Mouse (Mus musculus) T-helper 1 cell (primary cell): Measurements from ENCODE around the gene Arhgef16.

Experiments
- in situ Hi-C: fragments of 300-600 bp; cut with MboI, MseI; formaldehyde crosslinking; loops from one replicate; pipeline ENCODE4 v1.15.1; 2025; ENCODE audit warnings: high pct_unique_total_duplicates

Gene Arhgef16

GRCm38 (mm10) chr4:154301466-154301881, at the start of gene Arhgef16:
Gene Arhgef16 (minus strand): TSS chr4:154301676.
- in situ Hi-C loops: no loop called here

- in situ Hi-C loops: no loop called here
These were observed 46.8 kb upstream of the Arhgef16 start for GRCm38 (mm10) chr4:154348197-154348786.

- in situ Hi-C loops: no loop called here
These were observed 45.5 kb upstream of the Arhgef16 start for GRCm38 (mm10) chr4:154346731-154347522.

- in situ Hi-C loops: no loop called here
These were observed 35.2 kb upstream of the Arhgef16 start for GRCm38 (mm10) chr4:154336650-154337049.

GRCm38 (mm10) chr4:154335761-154336160, 34.3 kb upstream of the Arhgef16 start, which contains the start of gene B230104I21Rik:
Gene B230104I21Rik (plus strand): TSS chr4:154336127.
- in situ Hi-C loops: no loop called here

GRCm38 (mm10) chr4:154334699-154335402, 33.4 kb upstream of the Arhgef16 start:
- in situ Hi-C loops: no loop called here

- in situ Hi-C loops: no loop called here
These were observed 31.8 kb upstream of the Arhgef16 start for GRCm38 (mm10) chr4:154333300-154333699.

GRCm38 (mm10) chr4:154331271-154331670, 29.8 kb upstream of the Arhgef16 start:
- in situ Hi-C loops: no loop called here

GRCm38 (mm10) chr4:154330001-154330400, 28.5 kb upstream of the Arhgef16 start:
- in situ Hi-C loops: no loop called here

GRCm38 (mm10) chr4:154328836-154329235, 27.4 kb upstream of the Arhgef16 start:
- in situ Hi-C loops: no loop called here

- in situ Hi-C loops: no loop called here
These were observed 27.0 kb upstream of the Arhgef16 start for GRCm38 (mm10) chr4:154328431-154328830.

GRCm38 (mm10) chr4:154325410-154325809, 23.9 kb upstream of the Arhgef16 start:
- in situ Hi-C loops: no loop called here

- in situ Hi-C loops: no loop called here
These were observed 12.1 kb upstream of the Arhgef16 start for GRCm38 (mm10) chr4:154313622-154313967.

- in situ Hi-C loops: no loop called here
These were observed 11.6 kb upstream of the Arhgef16 start for GRCm38 (mm10) chr4:154312935-154313621.

GRCm38 (mm10) chr4:154312143-154312812, 10.8 kb upstream of the Arhgef16 start:
- in situ Hi-C loops: no loop called here

GRCm38 (mm10) chr4:154310576-154311262, 9.2 kb upstream of the Arhgef16 start:
- in situ Hi-C loops: no loop called here

GRCm38 (mm10) chr4:154309131-154309530, 7.7 kb upstream of the Arhgef16 start:
- in situ Hi-C loops: no loop called here

- in situ Hi-C loops: no loop called here
These were observed 1.8 kb downstream of the Arhgef16 start for GRCm38 (mm10) chr4:154299541-154300271.

- in situ Hi-C loops: no loop called here
These were observed 3.7 kb downstream of the Arhgef16 start for GRCm38 (mm10) chr4:154297761-154298160.

- in situ Hi-C loops: no loop called here
These were observed 7.2 kb downstream of the Arhgef16 start for GRCm38 (mm10) chr4:154294262-154294731.
